Mouse (Mus musculus) MEL (cell line): ENCODE measurements around the gene Trap1. TPM values are rescaled to one million over a fixed set of nuclear protein-coding genes. Genes with fewer than 3 reads are reported as not detected.

Experiments
- DNase-seq: peaks from one replicate; pipeline ENCODE4 v3.0.0; 2011; ENCODE audit warnings: low read depth, low spot score
- H3K27ac ChIP-seq: 2 replicates; pipeline ENCODE4 v1.5.1; 2012; ENCODE audit warnings: low read depth, mild to moderate bottlenecking, control low read depth, low read length, moderate library complexity; ENCODE audit not compliant: control insufficient read depth
- H3K27me3 ChIP-seq, 2 experiments: fragments of 150-350 bp in 1 of 2; sonication (generic) in 1 of 2; 2 replicates each; pipeline ENCODE4 v1.6.1; 2012; ENCODE audit warnings: low read length in 2 of 2, mild to moderate bottlenecking in 2 of 2, improper control_type of control experiment in 1 of 2, moderate library complexity in 1 of 2; ENCODE audit not compliant: insufficient read depth in 2 of 2, control insufficient read depth in 1 of 2
- H3K36me3 ChIP-seq, 2 experiments: 2 replicates each; pipeline ENCODE4 v1.6.1; 2012 to 2014; ENCODE audit warnings: low read length in 2 of 2, improper control_type of control experiment in 1 of 2, inconsistent platforms in 1 of 2, mild to moderate bottlenecking in 1 of 2; ENCODE audit not compliant: insufficient read depth in 2 of 2, control insufficient read depth in 1 of 2
- H3K4me1 ChIP-seq, 2 experiments: fragments of 150-350 bp in 1 of 2; sonication (generic) in 1 of 2; 2 replicates each; pipeline ENCODE4 v1.6.1; 2012; ENCODE audit warnings: low read length in 2 of 2, improper control_type of control experiment in 1 of 2, mild to moderate bottlenecking in 1 of 2; ENCODE audit not compliant: insufficient read depth in 2 of 2, control insufficient read depth in 1 of 2
- H3K4me3 ChIP-seq, 2 experiments: fragments of 150-350 bp in 1 of 2; sonication (generic) in 1 of 2; 2 replicates each; pipeline ENCODE4 v1.5.1; 2012; ENCODE audit warnings: low read depth in 2 of 2, low read length in 2 of 2, mild to moderate bottlenecking in 2 of 2, moderate library complexity in 2 of 2, control low read depth in 1 of 2, improper control_type of control experiment in 1 of 2; ENCODE audit not compliant: control insufficient read depth in 1 of 2, insufficient read depth in 1 of 2
- H3K79me2 ChIP-seq: 2 replicates; pipeline ENCODE4 v1.6.1; 2012; ENCODE audit warnings: mild to moderate bottlenecking, low read length, moderate library complexity; ENCODE audit not compliant: control insufficient read depth, poor library complexity, insufficient read depth
- H3K9ac ChIP-seq: 2 replicates; pipeline ENCODE4 v1.6.1; 2012; ENCODE audit warnings: low read depth, mild to moderate bottlenecking, control low read depth, low read length, moderate library complexity; ENCODE audit not compliant: control insufficient read depth, poor library complexity, severe bottlenecking
- H3K9me3 ChIP-seq: fragments of 150-350 bp; sonication (generic); replicated peaks from 2 replicates; pipeline ENCODE4 v1.6.1; 2012; ENCODE audit warnings: mild to moderate bottlenecking, low read length, improper control_type of control experiment, moderate library complexity; ENCODE audit not compliant: insufficient read depth
- BHLHE40 ChIP-seq: IDR thresholded peaks from 2 replicates; pipeline ENCODE4 v1.6.1; 2012; ENCODE audit warnings: low read depth, mild to moderate bottlenecking, inconsistent platforms, low read length, improper control_type of control experiment, borderline replicate concordance
- CHD2 ChIP-seq: IDR thresholded peaks from 2 replicates; pipeline ENCODE4 v1.6.1; 2011; ENCODE audit warnings: low read length, improper control_type of control experiment
- CTCF ChIP-seq, 3 experiments: IDR thresholded peaks in 2 of 3; conservative IDR thresholded peaks in 1 of 3; 2 replicates each; pipeline ENCODE4 v1.5.1; 2011 to 2012; ENCODE audit warnings: low read length in 3 of 3, low read depth in 2 of 3, mild to moderate bottlenecking in 2 of 3, improper control_type of control experiment in 1 of 3, inconsistent platforms in 1 of 3, mixed read lengths in 1 of 3, moderate library complexity in 1 of 3; ENCODE audit not compliant: control insufficient read depth in 1 of 3, insufficient read depth in 1 of 3, poor library complexity in 1 of 3, severe bottlenecking in 1 of 3
- ELF1 ChIP-seq: IDR thresholded peaks from 2 replicates; pipeline ENCODE4 v1.6.1; 2014; ENCODE audit warnings: low read depth, mild to moderate bottlenecking, inconsistent platforms, low read length, improper control_type of control experiment, moderate library complexity
- EP300 ChIP-seq, 2 experiments: IDR thresholded peaks; 2 replicates each; pipeline ENCODE4 v1.6.1; 2011; ENCODE audit warnings: improper control_type of control experiment in 2 of 2, low read length in 2 of 2, low read depth in 1 of 2, mild to moderate bottlenecking in 1 of 2
- ETS1 ChIP-seq: IDR thresholded peaks from 2 replicates; pipeline ENCODE4 v1.6.1; 2012; ENCODE audit warnings: low read depth, mild to moderate bottlenecking, inconsistent platforms, low read length, improper control_type of control experiment, moderate library complexity
- GABPA ChIP-seq: IDR thresholded peaks from 2 replicates; pipeline ENCODE4 v1.6.1; 2012; ENCODE audit warnings: low read depth, mild to moderate bottlenecking, inconsistent platforms, low read length, improper control_type of control experiment, moderate library complexity
- HCFC1 ChIP-seq: IDR thresholded peaks from 2 replicates; pipeline ENCODE4 v1.6.1; 2012; ENCODE audit warnings: low read depth, mild to moderate bottlenecking, inconsistent platforms, low read length, improper control_type of control experiment, moderate library complexity
- MAFK ChIP-seq: IDR thresholded peaks from 2 replicates; pipeline ENCODE4 v1.6.1; 2011; ENCODE audit warnings: low read depth, mild to moderate bottlenecking, low read length, improper control_type of control experiment, borderline replicate concordance
- MAX ChIP-seq: IDR thresholded peaks from 2 replicates; pipeline ENCODE4 v1.6.1; 2011; ENCODE audit warnings: low read length, improper control_type of control experiment
- MEF2A ChIP-seq: IDR thresholded peaks from 2 replicates; pipeline ENCODE4 v1.6.1; 2014; ENCODE audit warnings: low read depth, mild to moderate bottlenecking, inconsistent platforms, low read length, improper control_type of control experiment; ENCODE audit not compliant: poor library complexity, insufficient replicate concordance, severe bottlenecking; ENCODE audit errors: extremely low read depth
- MXI1 ChIP-seq: IDR thresholded peaks from 2 replicates; pipeline ENCODE4 v1.6.1; 2011; ENCODE audit warnings: mild to moderate bottlenecking, low read depth, low read length, improper control_type of control experiment
- NELFE ChIP-seq: IDR thresholded peaks from 2 replicates; pipeline ENCODE4 v1.6.1; 2011; ENCODE audit warnings: low read depth, low read length, improper control_type of control experiment
- NRF1 ChIP-seq: IDR thresholded peaks from 2 replicates; pipeline ENCODE4 v1.6.1; 2014; ENCODE audit warnings: low read depth, mild to moderate bottlenecking, inconsistent platforms, low read length, improper control_type of control experiment, moderate library complexity; ENCODE audit not compliant: poor library complexity, insufficient read depth, severe bottlenecking
- POLR2AphosphoS2 ChIP-seq: IDR thresholded peaks from 2 replicates; pipeline ENCODE4 v1.6.1; 2011; ENCODE audit warnings: low read length, improper control_type of control experiment
- POLR2AphosphoS5 ChIP-seq: IDR thresholded peaks from 2 replicates; pipeline ENCODE4 v1.6.1; 2012; ENCODE audit warnings: low read depth, borderline replicate concordance, mild to moderate bottlenecking, inconsistent platforms, low read length, moderate library complexity, mixed read lengths
- RCOR1 ChIP-seq: IDR thresholded peaks from 2 replicates; pipeline ENCODE4 v1.6.1; 2012; ENCODE audit warnings: low read depth, mild to moderate bottlenecking, inconsistent platforms, low read length, improper control_type of control experiment
- SIN3A ChIP-seq: IDR thresholded peaks from 2 replicates; pipeline ENCODE4 v1.6.1; 2012; ENCODE audit warnings: low read length, improper control_type of control experiment, inconsistent platforms
- TAL1 ChIP-seq: IDR thresholded peaks from 2 replicates; pipeline ENCODE4 v1.6.1; 2012; ENCODE audit warnings: mild to moderate bottlenecking, inconsistent platforms, low read length, moderate library complexity, mixed read lengths
- TCF12 ChIP-seq: IDR thresholded peaks from 2 replicates; pipeline ENCODE4 v1.6.1; 2014; ENCODE audit warnings: low read depth, mild to moderate bottlenecking, inconsistent platforms, low read length, improper control_type of control experiment, moderate library complexity
- USF2 ChIP-seq, 2 experiments: IDR thresholded peaks; 2 replicates each; pipeline ENCODE4 v1.6.1; 2011 to 2012; ENCODE audit warnings: improper control_type of control experiment in 2 of 2, low read length in 2 of 2, borderline replicate concordance in 1 of 2, inconsistent platforms in 1 of 2, low read depth in 1 of 2, mild to moderate bottlenecking in 1 of 2; ENCODE audit not compliant: insufficient read depth in 1 of 2
- ZMIZ1 ChIP-seq: IDR thresholded peaks from 2 replicates; pipeline ENCODE4 v1.6.1; 2012; ENCODE audit warnings: low read depth, mild to moderate bottlenecking, inconsistent platforms, low read length, improper control_type of control experiment, moderate library complexity
- polyA plus RNA-seq, 2 experiments: library from polyadenylated mRNA; stranded (reverse) in 1 of 2; unstranded in 1 of 2; fragments of >175 nt in 1 of 2; fragments of >200 nt in 1 of 2; gene quantifications; 2 replicates each; pipeline versions ENCODE4 v1.2.1 to v1.2.4; 2012; ENCODE audit warnings: low replicate concordance in 2 of 2, low read depth in 1 of 2; ENCODE audit not compliant: insufficient read length in 2 of 2, insufficient read depth in 1 of 2, missing spikeins in 1 of 2
- total RNA-seq: library from RNA; depleted of rRNA; stranded (reverse); fragments of 300-350 nt; gene quantifications from 2 replicates; pipeline ENCODE4 v1.2.3, GENCODE M21; 2012

Trap1 gene
- total and polyA plus RNA-seq, 3 experiments: 120 to 299 (median 214) TPM

GRCm38 (mm10) chr16:4014040-4014668, 63.5 kb downstream of the Trap1 start:
- Histone ChIP-seq H3K79me2 (no peaks in the 10 kb centered on the region), H3K36me3 (peaks cover 0 to 8% of the 10 kb centered on the region in 2 experiments; a peak in 2 of 4 replicates), H3K4me3 (no peak overlapping the region), H3K9ac (no peak overlapping the region), H3K9me3 (no peaks in the 10 kb centered on the region), H3K27me3 (no peaks in the 10 kb centered on the region; a peak in 1 of 4 replicates), H3K4me1 (peaks cover 8 to 12% of the 10 kb centered on the region in 2 experiments), H3K27ac (no peak overlapping the region)
- no peak for DNase-seq
- TF ChIP-seq ETS1 (no peak), HCFC1 (no peak), ZMIZ1 (no peak), SIN3A (no peak), USF2 (IDR thresholded peaks at IDR 0.05; ENCODE audit: borderline replicate concordance in 1 of 2, insufficient read depth in 1 of 2, low read depth in 1 of 2, low read length in 2 of 2) (no peak), CHD2 (no peak), MAX (no peak), TAL1 (no peak), CTCF (IDR thresholded peaks at IDR 0.05 in 2 of 3, conservative IDR thresholded peaks at IDR 0.05 in 1 of 3; ENCODE audit: control insufficient read depth in 1 of 3, insufficient read depth in 1 of 3, low read depth in 2 of 3, low read length in 3 of 3, poor library complexity in 1 of 3, severe bottlenecking in 1 of 3) (no peak), BHLHE40 (no peak), EP300 (IDR thresholded peaks at IDR 0.05; ENCODE audit: low read depth in 1 of 2, low read length in 2 of 2) (no peak), POLR2AphosphoS5 (no peak), RCOR1 (no peak)

GRCm38 (mm10) chr16:4012882-4013570, 64.6 kb downstream of the Trap1 start:
- DNase-seq: peak; percentile 65
- peak in 1 of 2 experiments; percentile 49; a peak in 3 of 4 replicates for TF ChIP-seq EP300 (IDR thresholded peaks at IDR 0.05; ENCODE audit: low read depth in 1 of 2, low read length in 2 of 2)
- TF ChIP-seq MXI1: no peak
- no peak for TF ChIP-seq GABPA
- TF ChIP-seq MAFK: no peak
- TF ChIP-seq ETS1: 0 out of 2 replicates have a peak, but pooled peaks have one; percentile 22
- no peak for TF ChIP-seq POLR2AphosphoS2
- 0 out of 2 replicates have a peak, but pooled peaks have one; percentile 34 for TF ChIP-seq MEF2A
- no peak for TF ChIP-seq ELF1
- TF ChIP-seq HCFC1: no peak
- no peak for TF ChIP-seq NELFE
- TF ChIP-seq POLR2AphosphoS5: no peak
- no peak for TF ChIP-seq NRF1
- peak; percentile 55; the same call in 1 of the 2 replicates for TF ChIP-seq BHLHE40
- TF ChIP-seq TCF12: peak; percentile 45; the same call in 1 of the 2 replicates
- peak overlapping the region; percentile 3 to 19; a peak in 3 of 4 replicates for H3K4me3 ChIP-seq
- H3K27me3 ChIP-seq: no peaks in the 10 kb centered on the region
- H3K9ac ChIP-seq: peak overlapping the region; percentile 35
- no peaks in the 10 kb centered on the region for H3K79me2 ChIP-seq
- H3K4me1 ChIP-seq: peaks cover 8 to 12% of the 10 kb centered on the region in 2 experiments
- peaks cover 0 to 8% of the 10 kb centered on the region in 2 experiments; a peak in 2 of 4 replicates for H3K36me3 ChIP-seq
- H3K27ac ChIP-seq: peak overlapping the region; percentile 46
- H3K9me3 ChIP-seq: no peaks in the 10 kb centered on the region
